Mouse (Mus musculus) heart, embryonic 14.5 days (tissue): Measurements from ENCODE around the gene Gtpbp2. TPM values are rescaled to one million over a fixed set of nuclear protein-coding genes. Genes with fewer than 3 reads are reported as not detected.

ENCODE experiments used
- ATAC-seq: fragments of 200-750 bp; cut with Nextera tagmentation; 2 replicates; pipeline ENCODE4 v1.8.0; 2017; ENCODE audit warnings: low read depth, moderate TSS enrichment; ENCODE audit not compliant: insufficient number of reproducible peaks, insufficient read depth, low FRiP score
- H3K27ac ChIP-seq, 2 experiments: fragments of 200-500 bp in 1 of 2; fragments of 300-500 bp in 1 of 2; sonication (generic) in 1 of 2; replicated peaks in 1 of 2; 2 replicates each; pipeline ENCODE4 v1.5.1; 2012 to 2014; ENCODE audit warnings: low read depth in 2 of 2, low read length in 2 of 2, control low read depth in 1 of 2, mild to moderate bottlenecking in 1 of 2, mixed read lengths in 1 of 2; ENCODE audit not compliant: control insufficient read depth in 1 of 2, insufficient read depth in 1 of 2
- H3K27me3 ChIP-seq: fragments of 300-500 bp; sonication (generic); 2 replicates; pipeline ENCODE4 v1.6.1; 2014; ENCODE audit warnings: mild to moderate bottlenecking, low read length, control low read depth; ENCODE audit not compliant: control insufficient read depth, insufficient read depth
- H3K36me3 ChIP-seq: fragments of 300-500 bp; sonication (generic); 2 replicates; pipeline ENCODE4 v1.6.1; 2014; ENCODE audit warnings: mild to moderate bottlenecking, control low read depth, low read length, mixed read lengths; ENCODE audit not compliant: control insufficient read depth, insufficient read depth
- H3K4me1 ChIP-seq, 2 experiments: fragments of 200-500 bp in 1 of 2; fragments of 300-500 bp in 1 of 2; sonication (generic) in 1 of 2; 2 replicates each; pipeline ENCODE4 v1.6.1; 2012 to 2014; ENCODE audit warnings: low read length in 2 of 2, control low read depth in 1 of 2, mixed read lengths in 1 of 2; ENCODE audit not compliant: control insufficient read depth in 2 of 2, insufficient read depth in 2 of 2
- H3K4me2 ChIP-seq: fragments of 300-500 bp; sonication (generic); 2 replicates; pipeline ENCODE4 v1.6.1; 2014; ENCODE audit warnings: mild to moderate bottlenecking, low read length
- H3K4me3 ChIP-seq, 2 experiments: fragments of 200-500 bp in 1 of 2; fragments of 300-500 bp in 1 of 2; sonication (generic) in 1 of 2; 2 replicates each; pipeline ENCODE4 v1.5.1; 2012 to 2014; ENCODE audit warnings: low read length in 2 of 2, mild to moderate bottlenecking in 2 of 2, control low read depth in 1 of 2, low read depth in 1 of 2, moderate library complexity in 1 of 2; ENCODE audit not compliant: control insufficient read depth in 1 of 2, insufficient read depth in 1 of 2
- H3K9ac ChIP-seq: fragments of 300-500 bp; sonication (generic); 2 replicates; pipeline ENCODE4 v1.6.1; 2014; ENCODE audit warnings: mild to moderate bottlenecking, low read length
- H3K9me3 ChIP-seq: fragments of 300-500 bp; sonication (generic); 2 replicates; pipeline ENCODE4 v1.6.1; 2016; ENCODE audit warnings: low read length, control low read depth; ENCODE audit not compliant: control insufficient read depth
- WGBS: fragments of 180-500 bp; shearing (Covaris S2); extraction: QIAGEN DNeasy Blood & Tissue Kit; methylation state at CpG from one replicate; pipeline ENCODE4 v1.1.7; 2014; 5-methylcytosine and 5-hydroxymethylcytosine counted together
- polyA plus RNA-seq: library from polyadenylated mRNA; unstranded; fragments of >200 nt; fragmentation: Nextera tagmentation; extraction: Ambion mirVana; gene quantifications from 2 replicates; pipeline ENCODE4 v1.2.1, GENCODE M21; 2014

Gtpbp2 gene
- 24.8 and 29.1 TPM in 2 replicates for polyA plus RNA-seq

GRCm38 (mm10) chr17:46160686-46161085, at the start of gene Gtpbp2:
TSS of gene Gtpbp2 (plus strand) at chr17:46161032.
- peak within 1 kb of the TSS; percentile 76 for H3K4me2 ChIP-seq
- H3K4me1 ChIP-seq = peaks cover 13 to 28% of the 10 kb centered on the region in 2 experiments
- H3K9ac ChIP-seq = peak within 1 kb of the TSS; percentile 85
- H3K9me3 ChIP-seq = no peaks in the 10 kb centered on the region
- peak within 1 kb of the TSS; percentile 91 to 97 for H3K27ac ChIP-seq
- ATAC-seq = peak; percentile 90
- peak within 1 kb of the TSS; percentile 70 to 85 for H3K4me3 ChIP-seq
- WGBS = under 1% methylated on average over 22 of the region's 23 CpGs
- H3K36me3 ChIP-seq = peaks cover 27% of the 10 kb centered on the region
- H3K27me3 ChIP-seq = no peaks in the 10 kb centered on the region

- peaks cover 0 to 8% of the 10 kb centered on the region in 2 experiments; a peak in 3 of 4 replicates for H3K4me1 ChIP-seq
- peaks cover 34% of the 10 kb centered on the region for H3K36me3 ChIP-seq
- H3K4me2 ChIP-seq = no peak overlapping the region
- WGBS = 47% methylated on average over 2 of the region's 2 CpGs
- H3K9ac ChIP-seq = no peak overlapping the region
- H3K9me3 ChIP-seq = no peaks in the 10 kb centered on the region
- H3K4me3 ChIP-seq = no peak overlapping the region
- no peak overlapping the region for H3K27ac ChIP-seq
- no peak for ATAC-seq
- no peaks in the 10 kb centered on the region for H3K27me3 ChIP-seq
These were observed 45.3 kb upstream of the Gtpbp2 start for GRCm38 (mm10) chr17:46115489-46115888.

- no peak overlapping the region for H3K4me2 ChIP-seq
- 88% methylated on average over 11 of the region's 11 CpGs for WGBS
These were observed 44.7 kb upstream of the Gtpbp2 start for GRCm38 (mm10) chr17:46116138-46116537.

DNA sequence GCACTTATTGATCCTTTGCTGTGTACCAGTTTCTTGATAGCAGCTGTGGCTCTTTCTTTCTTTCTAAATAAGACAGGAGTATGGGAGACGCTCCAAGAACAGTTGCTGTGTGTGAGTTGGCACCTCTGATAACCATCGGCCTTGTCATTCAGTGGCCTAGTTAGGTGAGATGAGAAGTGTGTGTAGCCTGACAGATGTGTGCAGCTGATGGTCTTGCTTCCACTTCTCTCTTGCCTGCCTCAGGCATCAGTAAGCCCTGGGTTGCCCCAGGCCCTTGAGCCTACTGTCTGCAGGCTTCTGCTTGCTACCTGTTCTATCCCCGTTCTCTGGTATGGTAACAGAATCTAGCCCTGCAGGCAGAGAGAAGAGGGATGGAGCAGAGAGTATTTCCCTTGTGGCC, 44.0 kb upstream of the Gtpbp2 start:
- H3K9ac ChIP-seq = no peak overlapping the region
- no peak for ATAC-seq
- H3K9me3 ChIP-seq = no peaks in the 10 kb centered on the region
- H3K27me3 ChIP-seq = no peaks in the 10 kb centered on the region
- WGBS = 89% methylated on average over 3 of the region's 3 CpGs
- H3K27ac ChIP-seq = no peak overlapping the region
- peaks cover 0 to 2% of the 10 kb centered on the region in 2 experiments; a peak in 2 of 4 replicates for H3K4me1 ChIP-seq
- H3K4me3 ChIP-seq = no peak overlapping the region
- no peak overlapping the region for H3K4me2 ChIP-seq
- H3K36me3 ChIP-seq = peaks cover 39% of the 10 kb centered on the region

More at GRCm38 (mm10) chr17:46116138-46116537, 44.7 kb upstream of the Gtpbp2 start:
- Histone ChIP-seq H3K27ac (no peak overlapping the region), H3K4me1 (peaks cover 0 to 8% of the 10 kb centered on the region in 2 experiments; a peak in 3 of 4 replicates), H3K27me3 (no peaks in the 10 kb centered on the region), H3K36me3 (peaks cover 36% of the 10 kb centered on the region), H3K9ac (no peak overlapping the region), H3K9me3 (no peaks in the 10 kb centered on the region), H3K4me3 (no peak overlapping the region)
- ATAC-seq = no peak

DNA sequence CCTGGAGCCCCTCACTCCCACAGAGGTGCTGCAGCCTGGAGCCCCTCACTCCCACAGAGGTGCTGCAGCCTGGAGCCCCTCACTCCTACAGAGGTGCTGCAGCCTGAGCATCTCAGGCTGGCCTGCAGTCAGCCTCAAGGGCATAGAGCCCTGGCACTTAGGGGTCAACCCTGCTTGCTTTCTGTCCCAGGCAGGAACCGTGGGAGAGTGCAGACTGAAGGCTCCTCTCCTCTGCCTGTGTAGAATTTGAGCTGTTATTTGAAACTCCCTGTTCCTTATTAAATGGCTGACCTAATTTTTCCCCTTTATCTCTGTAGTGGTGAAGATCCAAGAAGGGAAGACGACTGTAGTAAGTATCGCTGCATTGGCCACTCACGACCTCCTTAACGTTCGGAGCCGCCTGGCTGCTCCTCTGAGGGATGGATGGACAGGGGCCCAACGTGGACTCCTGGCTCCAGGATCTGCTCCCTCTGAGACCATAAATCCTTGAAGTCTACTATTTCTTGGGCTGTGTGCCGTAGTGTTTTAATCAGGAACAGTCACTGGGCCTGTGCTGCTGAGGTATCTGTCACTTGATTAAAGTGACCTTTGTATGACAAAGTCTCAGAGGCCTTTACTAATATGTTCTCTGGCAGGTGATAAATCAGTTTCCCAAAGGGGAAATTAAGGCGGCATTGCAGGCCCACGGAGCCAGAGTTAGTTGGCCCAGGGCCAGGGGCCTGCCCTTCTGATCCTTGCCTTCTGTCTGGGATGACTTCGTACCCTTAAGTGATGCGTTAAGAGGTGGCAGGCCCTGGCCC, 43.0 kb upstream of the Gtpbp2 start:
- H3K4me3 ChIP-seq = no peak overlapping the region
- H3K9ac ChIP-seq = no peak overlapping the region
- H3K4me2 ChIP-seq = no peak overlapping the region
- no peak overlapping the region for H3K27ac ChIP-seq
- H3K27me3 ChIP-seq = no peaks in the 10 kb centered on the region
- whole genome bisulfite sequencing = 69% methylated on average over 13 of the region's 13 CpGs
- peaks cover 47% of the 10 kb centered on the region for H3K36me3 ChIP-seq
- H3K9me3 ChIP-seq = no peaks in the 10 kb centered on the region
- H3K4me1 ChIP-seq = no peaks in the 10 kb centered on the region; a peak in 1 of 4 replicates
- no peak for ATAC-seq

DNA sequence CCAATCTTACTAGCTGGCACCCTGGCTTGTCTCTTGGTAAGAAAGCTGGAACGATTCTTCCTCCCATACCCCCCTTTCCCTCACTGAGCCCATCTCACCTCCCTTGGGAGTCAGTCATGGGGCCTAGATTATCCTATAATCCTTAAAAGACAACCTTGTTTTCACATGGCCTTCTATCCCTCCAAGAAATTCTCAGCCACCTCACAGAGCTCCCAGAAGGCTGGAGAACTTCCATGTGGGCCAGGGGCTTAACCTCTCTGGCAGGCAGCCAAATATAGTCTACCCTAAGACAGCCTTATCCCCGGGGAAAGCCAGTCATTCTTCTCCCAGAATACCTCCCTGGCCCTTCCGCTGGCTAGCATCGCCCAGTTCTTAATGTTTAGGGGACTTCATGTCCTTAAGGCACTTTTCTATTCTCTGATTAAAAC, 42.4 kb upstream of the Gtpbp2 start:
- Histone ChIP-seq H3K4me2 (no peak overlapping the region), H3K9me3 (no peaks in the 10 kb centered on the region), H3K9ac (no peak overlapping the region), H3K27me3 (no peaks in the 10 kb centered on the region), H3K4me3 (no peak overlapping the region), H3K36me3 (peaks cover 53% of the 10 kb centered on the region), H3K27ac (no peak overlapping the region), H3K4me1 (no peaks in the 10 kb centered on the region; a peak in 1 of 4 replicates)
- 52% methylated on average over 4 of the region's 4 CpGs for WGBS
- no peak for ATAC-seq

- no peak overlapping the region for H3K27ac ChIP-seq
- no peak overlapping the region for H3K4me2 ChIP-seq
- no peak overlapping the region for H3K4me3 ChIP-seq
- ATAC-seq = no peak
- H3K27me3 ChIP-seq = no peaks in the 10 kb centered on the region
- 79% methylated on average over 10 of the region's 10 CpGs for WGBS
- peaks cover 0 to 5% of the 10 kb centered on the region in 2 experiments; a peak in 1 of 4 replicates for H3K4me1 ChIP-seq
- H3K9ac ChIP-seq = no peak overlapping the region
- H3K36me3 ChIP-seq = peaks cover 63% of the 10 kb centered on the region
- no peaks in the 10 kb centered on the region for H3K9me3 ChIP-seq
These were observed 41.2 kb upstream of the Gtpbp2 start for GRCm38 (mm10) chr17:46119641-46120040.
